Mouse (Mus musculus): ENCODE results near the gene Ddx19a. TPM values are rescaled to one million over a fixed set of nuclear protein-coding genes. Genes with fewer than 3 reads are reported as not detected.

Gene Ddx19a
- total and polyA plus RNA-seq, 3 experiments, result 23.1 to 107 (median 28.8) TPM

DNA sequence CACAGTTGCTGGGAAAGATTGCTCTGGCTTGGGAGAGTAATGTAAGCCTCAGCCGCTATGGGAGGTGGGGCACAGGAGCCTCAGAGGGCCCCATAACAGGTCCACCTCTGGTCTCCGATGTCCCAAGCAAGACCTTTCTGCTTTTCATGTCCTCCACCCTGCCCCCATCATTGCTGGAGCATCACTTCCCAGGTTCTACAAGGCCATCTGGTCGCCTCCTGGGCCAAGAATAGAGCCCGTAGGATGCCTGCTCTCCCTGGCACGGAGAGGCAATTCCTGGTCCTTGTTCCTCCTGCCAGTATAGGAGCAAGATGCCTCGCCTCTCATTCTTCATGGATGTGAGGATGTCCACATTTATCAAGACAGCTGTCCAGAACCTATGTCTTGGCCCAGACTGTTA, 37.7 kb downstream of the Ddx19a start:
- Histone ChIP-seq H3K27me3 (replicated peaks) (no peaks in the 10 kb centered on the region), H3K4me2 (ENCODE audit: insufficient read depth, low read depth, poor library complexity, severe bottlenecking) (no peak overlapping the region), H3K9me3 (replicated peaks; ENCODE audit: low read length) (no peaks in the 10 kb centered on the region), H3K4me1 (ENCODE audit: control insufficient read depth in 1 of 2, insufficient read depth in 2 of 2) (peaks cover 10 to 25% of the 10 kb centered on the region in 2 experiments), H3K27ac (ENCODE audit: insufficient read depth, low read depth) (no peak overlapping the region), H3K9ac (ENCODE audit: insufficient read depth, low read depth) (no peak overlapping the region), H3K36me3 (replicated peaks in 1 of 2; ENCODE audit: control insufficient read depth in 1 of 2, insufficient read depth in 1 of 2, low read length in 1 of 2) (peaks cover 59 to 87% of the 10 kb centered on the region in 2 experiments), H3K4me3 (replicated peaks in 1 of 3; ENCODE audit: low read depth in 2 of 3, low read length in 2 of 3, poor library complexity in 1 of 3) (no peak overlapping the region), H3K79me2 (replicated peaks; ENCODE audit: control insufficient read depth, extremely low read depth, insufficient read depth, poor library complexity, severe bottlenecking) (peaks cover 13% of the 10 kb centered on the region)
- TF ChIP-seq SIN3A (IDR thresholded peaks at IDR 0.05; ENCODE audit: low read length) (no peak), USF2 (conservative IDR thresholded peaks at IDR 0.05; ENCODE audit: low read depth, low read length) (no peak), MEF2A (IDR thresholded peaks at IDR 0.05; ENCODE audit: borderline replicate concordance, low read depth, low read length) (no peak), ZNF384 (IDR thresholded peaks at IDR 0.05; ENCODE audit: low read depth, low read length) (no peak), EP300 (IDR thresholded peaks at IDR 0.05; ENCODE audit: low read length) (no peak), SMC3 (IDR thresholded peaks at IDR 0.05; ENCODE audit: low read depth, low read length) (no peak), ETS1 (conservative IDR thresholded peaks at IDR 0.05; ENCODE audit: low read depth, low read length) (no peak), MAX (IDR thresholded peaks at IDR 0.05; ENCODE audit: low read length) (no peak), POLR2AphosphoS2 (IDR thresholded peaks at IDR 0.05; ENCODE audit: low read depth, low read length) (no peak), RAD21 (IDR thresholded peaks at IDR 0.05; ENCODE audit: low read depth, low read length) (no peak), KAT2A (IDR thresholded peaks at IDR 0.05; ENCODE audit: insufficient replicate concordance, low read length) (no peak), UBTF (IDR thresholded peaks at IDR 0.05; ENCODE audit: low read depth, low read length) (no peak), ZC3H11A (IDR thresholded peaks at IDR 0.05; ENCODE audit: low read depth, low read length) (no peak)
- in situ Hi-C loops (cut with MboI; ENCODE audit: low pct_ligation_motif_present, low pct_unique_long_range_greater_than_20kb, low sequenced_read_pairs) (no loop called here), dilution Hi-C loops (cut with MboI; ENCODE audit: extremely low pct_ligation_motif_present, extremely low pct_unique_long_range_greater_than_20kb, low sequenced_read_pairs) (no loop called here)
- DNase-seq (ENCODE audit: extremely low read depth), result no peak

- no peak for TF ChIP-seq GABPA (IDR thresholded peaks at IDR 0.05; ENCODE audit: insufficient replicate concordance, low read depth, low read length)
- no peak for TF ChIP-seq SIN3A (IDR thresholded peaks at IDR 0.05; ENCODE audit: low read length)
- no peak for TF ChIP-seq JUND (conservative IDR thresholded peaks at IDR 0.05; ENCODE audit: low read depth, low read length)
- TF ChIP-seq ETS1 (conservative IDR thresholded peaks at IDR 0.05; ENCODE audit: low read depth, low read length), result no peak
- no peak for TF ChIP-seq EP300 (IDR thresholded peaks at IDR 0.05; ENCODE audit: low read length)
- H3K27ac ChIP-seq (ENCODE audit: insufficient read depth, low read depth), result no peak overlapping the region
- no peak overlapping the region for H3K4me3 ChIP-seq (replicated peaks in 1 of 3; ENCODE audit: low read depth in 2 of 3, low read length in 2 of 3, poor library complexity in 1 of 3)
- dilution Hi-C loops (cut with MboI; ENCODE audit: extremely low pct_ligation_motif_present, extremely low pct_unique_long_range_greater_than_20kb, low sequenced_read_pairs), result no loop called here
- H3K79me2 ChIP-seq (replicated peaks; ENCODE audit: control insufficient read depth, extremely low read depth, insufficient read depth, poor library complexity, severe bottlenecking), result peaks cover 13% of the 10 kb centered on the region
- no peaks in the 10 kb centered on the region for H3K27me3 ChIP-seq (replicated peaks)
- in situ Hi-C loops (cut with MboI; ENCODE audit: low pct_ligation_motif_present, low pct_unique_long_range_greater_than_20kb, low sequenced_read_pairs), result no loop called here
- no peak for DNase-seq (ENCODE audit: extremely low read depth)
- no peaks in the 10 kb centered on the region for H3K9me3 ChIP-seq (replicated peaks; ENCODE audit: low read length)
- H3K36me3 ChIP-seq (replicated peaks in 1 of 2; ENCODE audit: control insufficient read depth in 1 of 2, insufficient read depth in 1 of 2, low read length in 1 of 2), result peaks cover 58 to 81% of the 10 kb centered on the region in 2 experiments
- H3K4me2 ChIP-seq (ENCODE audit: insufficient read depth, low read depth, poor library complexity, severe bottlenecking), result no peak overlapping the region
- no peak overlapping the region for H3K9ac ChIP-seq (ENCODE audit: insufficient read depth, low read depth)
- peaks cover 10 to 32% of the 10 kb centered on the region in 2 experiments for H3K4me1 ChIP-seq (ENCODE audit: control insufficient read depth in 1 of 2, insufficient read depth in 2 of 2)
Observed at GRCm38 (mm10) chr8:110959071-110959780, 38.4 kb downstream of the Ddx19a start.

Measured in CH12.LX (cell line).